Mouse (Mus musculus) stomach, adult 2 months (tissue): Measurements from ENCODE around the gene Susd5. TPM values are rescaled to one million over a fixed set of nuclear protein-coding genes. Genes with fewer than 3 reads are reported as not detected.

Experiments
- polyA plus RNA-seq: library from polyadenylated mRNA; depleted of rRNA; stranded (reverse); fragments of >200 nt; gene quantifications from 2 replicates; pipeline ENCODE4 v1.2.3, GENCODE M21; 2012; rRNA removed

Susd5 gene
- 0.11 TPM in 1 of 2 replicates, not detected in the other for polyA plus RNA-seq

DNA sequence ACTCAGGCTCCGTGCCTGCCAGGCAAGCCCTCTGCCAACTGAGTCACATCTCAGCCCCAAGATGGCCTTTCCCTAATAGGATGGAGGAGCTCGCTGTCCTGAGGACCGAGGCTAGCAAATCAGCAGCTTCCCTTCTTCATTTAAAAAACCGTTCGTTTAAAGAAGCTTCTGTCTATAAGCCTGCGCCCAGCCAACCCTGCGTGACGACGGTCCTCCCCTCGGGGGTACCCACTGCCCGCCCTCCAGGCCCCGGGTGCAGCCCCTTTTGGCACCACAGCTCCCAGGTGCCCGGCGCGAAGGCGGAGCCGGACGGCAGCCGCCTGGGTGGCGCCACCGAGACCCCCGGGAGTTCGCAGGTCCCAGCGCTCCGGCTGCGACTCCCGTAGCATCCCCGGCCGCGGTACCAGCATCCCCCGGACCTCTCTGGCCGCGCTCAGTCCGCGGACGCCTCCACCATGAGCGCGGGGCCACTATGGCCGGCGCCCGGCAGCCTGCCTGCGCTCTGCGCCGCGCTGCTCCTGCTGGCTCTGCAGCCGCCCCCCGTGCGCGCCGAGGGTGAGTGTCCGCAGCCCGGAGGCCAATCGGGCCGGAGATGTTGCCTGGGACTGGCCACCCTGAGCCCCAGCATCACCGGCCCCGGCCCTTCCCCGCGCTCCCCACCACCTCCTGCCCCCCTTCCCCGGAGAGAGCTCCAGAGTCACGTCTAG, at the start of gene Susd5:
Susd5 (plus strand) TSS at position 51 of the 707 bp plus-strand sequence.

DNA sequence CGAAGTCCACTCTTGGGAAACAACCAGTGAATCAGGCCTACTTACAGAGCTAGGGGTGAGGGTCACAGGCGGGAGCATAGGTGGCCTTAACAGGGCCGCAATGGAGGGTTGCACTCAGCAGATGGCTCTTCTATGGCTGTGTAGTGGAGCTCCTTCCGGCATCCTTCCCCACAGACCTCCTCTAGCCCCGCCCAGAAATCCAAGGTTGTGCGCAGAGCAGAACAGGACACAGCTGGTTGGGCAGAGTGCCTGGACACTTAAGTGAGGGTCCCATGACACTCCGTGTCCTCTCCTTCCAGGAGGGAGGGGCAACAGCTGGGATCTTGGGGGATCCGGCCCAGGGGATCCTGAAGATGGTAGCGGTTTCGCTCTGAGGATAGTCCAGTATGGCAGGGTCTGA, 10.9 kb upstream of the Susd5 start, which contains the start of gene Fbxl2:
Fbxl2 (minus strand) TSS at position 164 of the 400 bp plus-strand sequence.

Other genes starting within 250 kb of the Susd5 start
- 12.5 and 15.3 TPM in 2 replicates for gene Ubp1, start 126.2 kb upstream of the Susd5 start, polyA plus RNA-seq
- 0.86 and 1.9 TPM in 2 replicates for gene Fbxl2, start 10.9 kb upstream of the Susd5 start, polyA plus RNA-seq